Mouse (Mus musculus) midbrain, embryonic 11.5 days (tissue): Measurements from ENCODE around the gene Safb2. TPM values are rescaled to one million over a fixed set of nuclear protein-coding genes. Genes with fewer than 3 reads are reported as not detected.
A peak's percentile ranks its signal among the peaks of the same experiment; 100 is the strongest.

Experiments
- ATAC-seq: fragments of 200-750 bp; cut with Nextera tagmentation; 2 replicates; pipeline ENCODE4 v1.8.0; 2017; ENCODE audit warnings: moderate TSS enrichment, moderate library complexity; ENCODE audit not compliant: low FRiP score
- DNase-seq: peaks from one replicate; pipeline ENCODE4 v3.0.0; 2015; ENCODE audit warnings: low spot score; ENCODE audit errors: missing footprints
- H3K27ac ChIP-seq: fragments of 300-500 bp; sonication (generic); 2 replicates; pipeline ENCODE4 v1.5.1; 2014; ENCODE audit warnings: low read depth, low read length
- H3K27me3 ChIP-seq: fragments of 300-500 bp; sonication (generic); 2 replicates; pipeline ENCODE4 v1.6.1; 2014; ENCODE audit warnings: mild to moderate bottlenecking, low read length, moderate library complexity, mixed read lengths; ENCODE audit not compliant: control insufficient read depth, insufficient read depth
- H3K36me3 ChIP-seq: fragments of 300-500 bp; sonication (generic); 2 replicates; pipeline ENCODE4 v1.6.1; 2014; ENCODE audit warnings: mild to moderate bottlenecking, low read length, moderate library complexity, mixed read lengths; ENCODE audit not compliant: control insufficient read depth, insufficient read depth
- H3K4me1 ChIP-seq: fragments of 300-500 bp; sonication (generic); 2 replicates; pipeline ENCODE4 v1.6.1; 2014; ENCODE audit warnings: low read length; ENCODE audit not compliant: control insufficient read depth, insufficient read depth
- H3K4me2 ChIP-seq: fragments of 300-500 bp; sonication (generic); 2 replicates; pipeline ENCODE4 v1.6.1; 2014; ENCODE audit warnings: mild to moderate bottlenecking, moderate library complexity
- H3K4me3 ChIP-seq: fragments of 300-500 bp; sonication (generic); 2 replicates; pipeline ENCODE4 v1.5.1; 2014; ENCODE audit warnings: low read depth, low read length
- H3K9ac ChIP-seq: fragments of 300-500 bp; sonication (generic); 2 replicates; pipeline ENCODE4 v1.6.1; 2014; ENCODE audit warnings: low read length
- H3K9me3 ChIP-seq: fragments of 300-500 bp; sonication (generic); 2 replicates; pipeline ENCODE4 v1.6.1; 2016; ENCODE audit warnings: low read length; ENCODE audit not compliant: control insufficient read depth
- WGBS: fragments of 180-500 bp; shearing (Covaris S2); extraction: QIAGEN DNeasy Blood & Tissue Kit; methylation state at CpG from one replicate; pipeline ENCODE4 v1.1.7; 2014; 5-methylcytosine and 5-hydroxymethylcytosine counted together
- polyA plus RNA-seq: library from polyadenylated mRNA; unstranded; fragments of >200 nt; fragmentation: Nextera tagmentation; extraction: Ambion mirVana; gene quantifications from 2 replicates; pipeline ENCODE4 v1.2.1, GENCODE M21; 2014

Safb2 gene
- polyA plus RNA-seq, 1 experiment from 2014 or later: 45.8 TPM

- DNase-seq: no peak
- Histone ChIP-seq H3K4me3 (no peak within 1 kb of the TSS), H3K36me3 (no peaks in the 10 kb centered on the region), H3K9ac (no peak within 1 kb of the TSS; the same call in 1 of the 2 replicates), H3K4me2 (no peak within 1 kb of the TSS), H3K9me3 (no peaks in the 10 kb centered on the region), H3K27me3 (no peaks in the 10 kb centered on the region), H3K4me1 (peaks cover 11% of the 10 kb centered on the region), H3K27ac (no peak within 1 kb of the TSS)
- no peak for ATAC-seq
- 77% methylated on average over 20 of the region's 20 CpGs for WGBS
These were observed 30.2 kb downstream of the Safb2 start, which contains the start of gene Gm20219 for GRCm38 (mm10) chr17:56554122-56554551. Gene Gm20219, minus strand, starts transcription at chr17:56554387.

GRCm38 (mm10) chr17:56552781-56553363 is 31.5 kb downstream of the Safb2 start:
- no peak overlapping the region for H3K4me2 ChIP-seq

GRCm38 (mm10) chr17:56551841-56552581 is 32.4 kb downstream of the Safb2 start:
- Histone ChIP-seq H3K27me3 (no peaks in the 10 kb centered on the region), H3K9me3 (no peaks in the 10 kb centered on the region), H3K9ac (no peak overlapping the region; the same call in 1 of the 2 replicates), H3K4me3 (no peak overlapping the region), H3K4me2 (no peak overlapping the region), H3K36me3 (no peaks in the 10 kb centered on the region), H3K4me1 (peaks cover 14% of the 10 kb centered on the region), H3K27ac (peak overlapping the region; percentile 63)
- ATAC-seq (peak; percentile 75), DNase-seq (peak; percentile 81)
- WGBS: 74% methylated on average over 6 of the region's 6 CpGs

More at GRCm38 (mm10) chr17:56552781-56553363, 31.5 kb downstream of the Safb2 start:
- no peaks in the 10 kb centered on the region for H3K9me3 ChIP-seq
- ATAC-seq: peak; percentile 19; the same call in 1 of the 2 replicates
- DNase-seq: peak; percentile 97
- H3K4me3 ChIP-seq: no peak overlapping the region
- peaks cover 13% of the 10 kb centered on the region for H3K4me1 ChIP-seq
- H3K36me3 ChIP-seq: no peaks in the 10 kb centered on the region
- H3K27ac ChIP-seq: peak overlapping the region; percentile 63
- whole genome bisulfite sequencing: 59% methylated on average over 5 of the region's 5 CpGs
- H3K27me3 ChIP-seq: no peaks in the 10 kb centered on the region
- no peak overlapping the region; the same call in 1 of the 2 replicates for H3K9ac ChIP-seq

GRCm38 (mm10) chr17:56550784-56551475 is 33.5 kb downstream of the Safb2 start:
- ATAC-seq (no peak), DNase-seq (peak; percentile 72)
- Histone ChIP-seq H3K9ac (no peak overlapping the region), H3K4me2 (no peak overlapping the region), H3K9me3 (no peaks in the 10 kb centered on the region), H3K4me1 (peaks cover 16% of the 10 kb centered on the region), H3K36me3 (no peaks in the 10 kb centered on the region), H3K27me3 (no peaks in the 10 kb centered on the region), H3K4me3 (no peak overlapping the region), H3K27ac (no peak overlapping the region)
- 74% methylated on average over 12 of the region's 12 CpGs for WGBS

GRCm38 (mm10) chr17:56548605-56549105 is 35.7 kb downstream of the Safb2 start:
- 57% methylated on average over 4 of the region's 4 CpGs for WGBS
- H3K27ac ChIP-seq: no peak overlapping the region

GRCm38 (mm10) chr17:56547846-56548604 is 36.4 kb downstream of the Safb2 start:
- Histone ChIP-seq H3K4me1 (peaks cover 16% of the 10 kb centered on the region), H3K27ac (no peak overlapping the region)

More at GRCm38 (mm10) chr17:56548605-56549105, 35.7 kb downstream of the Safb2 start:
- Histone ChIP-seq H3K4me3 (no peak overlapping the region), H3K4me1 (peaks cover 16% of the 10 kb centered on the region), H3K27me3 (no peaks in the 10 kb centered on the region), H3K36me3 (no peaks in the 10 kb centered on the region), H3K4me2 (no peak overlapping the region), H3K9me3 (no peaks in the 10 kb centered on the region), H3K9ac (no peak overlapping the region)
- no peak for ATAC-seq
- peak; percentile 84 for DNase-seq

GRCm38 (mm10) chr17:56547116-56547845 is 37.1 kb downstream of the Safb2 start:
- H3K4me3 ChIP-seq: no peak overlapping the region
- DNase-seq: peak; percentile 49
- WGBS: 61% methylated on average over 17 of the region's 17 CpGs
- no peak for ATAC-seq
- H3K36me3 ChIP-seq: no peaks in the 10 kb centered on the region
- H3K27ac ChIP-seq: no peak overlapping the region
- H3K9ac ChIP-seq: no peak overlapping the region
- no peaks in the 10 kb centered on the region for H3K9me3 ChIP-seq
- H3K4me2 ChIP-seq: no peak overlapping the region
- no peaks in the 10 kb centered on the region for H3K27me3 ChIP-seq
- peaks cover 12% of the 10 kb centered on the region for H3K4me1 ChIP-seq

More at GRCm38 (mm10) chr17:56547846-56548604, 36.4 kb downstream of the Safb2 start:
- DNase-seq (peak; percentile 61), ATAC-seq (0 out of 2 replicates have a peak, but pooled peaks have one; percentile 10)
- Histone ChIP-seq H3K9me3 (no peaks in the 10 kb centered on the region), H3K36me3 (no peaks in the 10 kb centered on the region), H3K4me3 (no peak overlapping the region), H3K27me3 (no peaks in the 10 kb centered on the region), H3K4me2 (no peak overlapping the region), H3K9ac (no peak overlapping the region)
- 72% methylated on average over 9 of the region's 9 CpGs for WGBS

- no peak overlapping the region for H3K4me2 ChIP-seq
- peaks cover 7% of the 10 kb centered on the region; the same call in 1 of the 2 replicates for H3K4me1 ChIP-seq
- H3K27ac ChIP-seq: no peak overlapping the region
- H3K36me3 ChIP-seq: no peaks in the 10 kb centered on the region
- H3K9ac ChIP-seq: no peak overlapping the region
- WGBS: 91% methylated on average over 5 of the region's 5 CpGs
- H3K4me3 ChIP-seq: no peak overlapping the region
- H3K9me3 ChIP-seq: no peaks in the 10 kb centered on the region
- no peaks in the 10 kb centered on the region for H3K27me3 ChIP-seq
- ATAC-seq (no peak), DNase-seq (peak; percentile 78)
These were observed 37.8 kb downstream of the Safb2 start for GRCm38 (mm10) chr17:56546576-56546975.
